Mouse (Mus musculus) hindbrain, embryonic 16.5 days (tissue): ENCODE results near the gene Ucma. TPM values are rescaled to one million over a fixed set of nuclear protein-coding genes. Genes with fewer than 3 reads are reported as not detected.
"Not testable (repeated sequence)": the region's sequence is repeated elsewhere in the genome, so short reads cannot be mapped to it uniquely, and the experiment has no call there.

Source experiments
- ATAC-seq: fragments of 200-750 bp; cut with Nextera tagmentation; 2 replicates; pipeline ENCODE4 v1.8.0; 2017; ENCODE audit warnings: moderate TSS enrichment, moderate library complexity
- H3K27ac ChIP-seq: fragments of 300-500 bp; sonication (generic); 2 replicates; pipeline ENCODE4 v1.5.1; 2014; ENCODE audit warnings: low read depth, mild to moderate bottlenecking, control low read depth, low read length, moderate library complexity
- H3K27me3 ChIP-seq: fragments of 300-500 bp; sonication (generic); replicated peaks from 2 replicates; pipeline ENCODE4 v1.6.1; 2014; ENCODE audit warnings: low read length; ENCODE audit not compliant: control insufficient read depth, insufficient read depth
- H3K36me3 ChIP-seq: fragments of 300-500 bp; sonication (generic); 2 replicates; pipeline ENCODE4 v1.6.1; 2014; ENCODE audit warnings: mild to moderate bottlenecking, low read length, moderate library complexity, mixed read lengths; ENCODE audit not compliant: control insufficient read depth, insufficient read depth
- H3K4me1 ChIP-seq: fragments of 300-500 bp; sonication (generic); 2 replicates; pipeline ENCODE4 v1.6.1; 2014; ENCODE audit warnings: low read depth, low read length; ENCODE audit not compliant: control insufficient read depth, insufficient read depth
- H3K4me2 ChIP-seq: fragments of 300-500 bp; sonication (generic); 2 replicates; pipeline ENCODE4 v1.6.1; 2014; ENCODE audit warnings: mild to moderate bottlenecking, low read length, control low read depth, moderate library complexity
- H3K4me3 ChIP-seq: fragments of 300-500 bp; sonication (generic); 2 replicates; pipeline ENCODE4 v1.5.1; 2014; ENCODE audit warnings: mild to moderate bottlenecking, low read length, control low read depth, moderate library complexity
- H3K9ac ChIP-seq: fragments of 300-500 bp; sonication (generic); 2 replicates; pipeline ENCODE4 v1.6.1; 2014; ENCODE audit warnings: low read depth, mild to moderate bottlenecking, control low read depth, low read length, moderate library complexity
- H3K9me3 ChIP-seq: fragments of 300-500 bp; sonication (generic); 2 replicates; pipeline ENCODE4 v1.6.1; 2014; ENCODE audit warnings: mild to moderate bottlenecking, low read length, moderate library complexity; ENCODE audit not compliant: control insufficient read depth
- WGBS: fragments of 180-500 bp; shearing (Covaris S2); extraction: QIAGEN DNeasy Blood & Tissue Kit; methylation state at CpG from one replicate; pipeline ENCODE4 v1.1.7; 2014; 5-methylcytosine and 5-hydroxymethylcytosine counted together
- polyA plus RNA-seq: library from polyadenylated mRNA; unstranded; fragments of >200 nt; fragmentation: Nextera tagmentation; extraction: Ambion mirVana; gene quantifications from 2 replicates; pipeline ENCODE4 v1.2.1, GENCODE M21; 2015

Ucma gene
- polyA plus RNA-seq, result 2.3 TPM in 2 replicates

- Histone ChIP-seq H3K4me1 (no peaks in the 10 kb centered on the region; the same call in 1 of the 2 replicates), H3K27ac (peak within 1 kb of the TSS; percentile 36; the same call in 1 of the 2 replicates), H3K36me3 (no peaks in the 10 kb centered on the region), H3K9me3 (no peaks in the 10 kb centered on the region), H3K9ac (no peak within 1 kb of the TSS), H3K4me2 (no peak within 1 kb of the TSS), H3K4me3 (no peak within 1 kb of the TSS), H3K27me3 (no peaks in the 10 kb centered on the region)
- peak; percentile 68; the same call in 1 of the 2 replicates for ATAC-seq
- 56% methylated on average over 5 of the region's 5 CpGs for WGBS
Observed at GRCm38 (mm10) chr2:4975807-4976206, at the start of gene Ucma. TSS of gene Ucma (plus strand) at chr2:4976122.

GRCm38 (mm10) chr2:4927391-4927790, 48.5 kb upstream of the Ucma start:
- no peak for ATAC-seq
- Histone ChIP-seq H3K9me3 (no peaks in the 10 kb centered on the region), H3K36me3 (peaks cover 9% of the 10 kb centered on the region), H3K4me3 (no peak overlapping the region), H3K4me1 (no peaks in the 10 kb centered on the region), H3K4me2 (no peak overlapping the region), H3K9ac (no peak overlapping the region), H3K27me3 (no peaks in the 10 kb centered on the region), H3K27ac (no peak overlapping the region)
- 90% methylated on average over 3 of the region's 3 CpGs for WGBS

GRCm38 (mm10) chr2:4929230-4929629, 46.7 kb upstream of the Ucma start:
- Histone ChIP-seq H3K9ac (no peak overlapping the region), H3K4me1 (no peaks in the 10 kb centered on the region), H3K27me3 (no peaks in the 10 kb centered on the region), H3K36me3 (peaks cover 9% of the 10 kb centered on the region), H3K4me3 (no peak overlapping the region), H3K27ac (no peak overlapping the region), H3K4me2 (no peak overlapping the region), H3K9me3 (no peaks in the 10 kb centered on the region)
- no peak for ATAC-seq
- WGBS, result 85% methylated on average over 2 of the region's 2 CpGs

- Histone ChIP-seq H3K27me3 (no peaks in the 10 kb centered on the region), H3K36me3 (peaks cover 24% of the 10 kb centered on the region), H3K9ac (no peak overlapping the region), H3K4me3 (no peak overlapping the region), H3K9me3 (0 out of 2 replicates have a peak, but pooled peaks cover 5% of the 10 kb centered on the region), H3K27ac (no peak overlapping the region), H3K4me2 (no peak overlapping the region), H3K4me1 (no peaks in the 10 kb centered on the region)
- 92% methylated on average over 9 of the region's 9 CpGs for WGBS
- no peak for ATAC-seq
Observed at GRCm38 (mm10) chr2:4934516-4934915, 41.4 kb upstream of the Ucma start.

GRCm38 (mm10) chr2:4937931-4938330, 38.0 kb upstream of the Ucma start:
- H3K9me3 ChIP-seq, result 0 out of 2 replicates have a peak, but pooled peaks cover 5% of the 10 kb centered on the region
- ATAC-seq, result no peak
- H3K4me3 ChIP-seq, result no peak overlapping the region
- H3K27me3 ChIP-seq, result no peaks in the 10 kb centered on the region
- no peaks in the 10 kb centered on the region for H3K4me1 ChIP-seq
- H3K27ac ChIP-seq, result no peak overlapping the region
- 92% methylated on average over 7 of the region's 7 CpGs for whole genome bisulfite sequencing
- peaks cover 18% of the 10 kb centered on the region for H3K36me3 ChIP-seq
- no peak overlapping the region for H3K4me2 ChIP-seq
- no peak overlapping the region for H3K9ac ChIP-seq

- Histone ChIP-seq H3K27ac (no peak overlapping the region), H3K4me3 (no peak overlapping the region), H3K27me3 (no peaks in the 10 kb centered on the region), H3K4me2 (no peak overlapping the region), H3K36me3 (peaks cover 18% of the 10 kb centered on the region), H3K4me1 (no peaks in the 10 kb centered on the region), H3K9me3 (0 out of 2 replicates have a peak, but pooled peaks cover 5% of the 10 kb centered on the region), H3K9ac (no peak overlapping the region)
- 90% methylated on average over 11 of the region's 11 CpGs for WGBS
- no peak for ATAC-seq
Observed at GRCm38 (mm10) chr2:4940861-4941260, 35.1 kb upstream of the Ucma start.

- not testable (repeated sequence) for H3K27me3 ChIP-seq, H3K9ac ChIP-seq, ATAC-seq, H3K4me2 ChIP-seq, H3K4me3 ChIP-seq, H3K4me1 ChIP-seq, H3K9me3 ChIP-seq, H3K36me3 ChIP-seq, H3K27ac ChIP-seq
- 97% methylated on average over 5 of the region's 8 CpGs for WGBS
Observed at GRCm38 (mm10) chr2:4949691-4950090, 26.2 kb upstream of the Ucma start.

GRCm38 (mm10) chr2:4950986-4951385, 24.9 kb upstream of the Ucma start:
- Histone ChIP-seq H3K4me3 (no peak overlapping the region), H3K27me3 (no peaks in the 10 kb centered on the region), H3K9me3 (no peaks in the 10 kb centered on the region), H3K4me2 (no peak overlapping the region), H3K36me3 (no peaks in the 10 kb centered on the region), H3K27ac (no peak overlapping the region), H3K9ac (no peak overlapping the region), H3K4me1 (no peaks in the 10 kb centered on the region)
- 98% methylated on average over 2 of the region's 2 CpGs for WGBS
- ATAC-seq, result no peak

GRCm38 (mm10) chr2:4954216-4954760, 21.6 kb upstream of the Ucma start:
- ATAC-seq, result no peak
- no peaks in the 10 kb centered on the region for H3K9me3 ChIP-seq
- no peaks in the 10 kb centered on the region for H3K27me3 ChIP-seq
- no peaks in the 10 kb centered on the region for H3K36me3 ChIP-seq
- WGBS, result 82% methylated on average over 6 of the region's 6 CpGs
- no peaks in the 10 kb centered on the region for H3K4me1 ChIP-seq
- no peak overlapping the region for H3K27ac ChIP-seq
- H3K4me3 ChIP-seq, result no peak overlapping the region
- no peak overlapping the region for H3K4me2 ChIP-seq
- H3K9ac ChIP-seq, result no peak overlapping the region
